Mouse (Mus musculus): Measurements from ENCODE around the gene Mrpl10. TPM values are rescaled to one million over a fixed set of nuclear protein-coding genes. Genes with fewer than 3 reads are reported as not detected.

The Mrpl10 gene
- polyA plus RNA-seq, 1 experiment from 2014 or later = 87.0 TPM

- ChIA-PET CTCF (interaction anchor here (0.7 to 6.7 kb wide), 13 partner anchors 9 to 151 kb away, joined by 3 to 42 read pairs (median 3); partner anchors contain the start of gene Sp2), POLR2A (interaction anchor here (1.2 to 1.4 kb wide), 2 partner anchors 41 to 47 kb away, joined by 3 to 5 read pairs; no protein-coding TSS in a partner anchor)
- DNase-seq (ENCODE audit: low read depth, low spot score) (no peak), ATAC-seq (peak; percentile 50)
- in situ Hi-C loops (cut with MboI; ENCODE audit: low pct_unique_long_range_greater_than_20kb) = loop anchor here (5.0 kb wide), 1 partner anchor 99 kb away; the partner anchor contains the start of gene Prr15l
- no peaks in the 10 kb centered on the region for H3K27me3 ChIP-seq
- TF ChIP-seq CTCF (IDR thresholded peaks at IDR 0.05) = no peak
These were observed 15.5 kb upstream of the Mrpl10 start for GRCm38 (mm10) chr11:97025721-97026344.

- CTCF ChIA-PET = interaction anchor here (0.7 to 6.7 kb wide), 14 partner anchors 9 to 111 kb away, joined by 3 to 42 read pairs (median 4); partner anchors contain the start of genes Lrrc46, Mrpl10 and Osbpl7
- ATAC-seq (peak; percentile 32), DNase-seq (ENCODE audit: low read depth, low spot score) (no peak)
- POLR2A ChIA-PET = interaction anchor here (0.6 to 0.9 kb wide), 3 partner anchors 11 to 764 kb away, joined by 3 to 4 read pairs (median 3); no protein-coding TSS in a partner anchor
- TF ChIP-seq CTCF (IDR thresholded peaks at IDR 0.05) = no peak
- in situ Hi-C loops (cut with MboI; ENCODE audit: low pct_unique_long_range_greater_than_20kb) = loop anchor here (5.0 kb wide), 1 partner anchor 103 kb away; the partner anchor contains the start of gene Prr15l
- no peaks in the 10 kb centered on the region for H3K27me3 ChIP-seq
These were observed 11.5 kb upstream of the Mrpl10 start, which contains the start of gene Scrn2 for GRCm38 (mm10) chr11:97029686-97030417. TSS of gene Scrn2 (plus strand) at chr11:97029938.

- H3K27me3 ChIP-seq = no peaks in the 10 kb centered on the region
- ChIA-PET POLR2A (no interaction called here), CTCF (interaction anchor here (1.0 to 6.7 kb wide), 8 partner anchors 10 to 98 kb away, joined by 3 to 42 read pairs (median 3); partner anchors contain the start of genes Lrrc46 and Mrpl10)
- ATAC-seq (no peak), DNase-seq (ENCODE audit: low read depth, low spot score) (no peak)
- in situ Hi-C loops (cut with MboI; ENCODE audit: low pct_unique_long_range_greater_than_20kb) = no loop called here
- TF ChIP-seq CTCF (IDR thresholded peaks at IDR 0.05) = no peak
These were observed 10.9 kb upstream of the Mrpl10 start for GRCm38 (mm10) chr11:97030426-97030825.

- H3K27me3 ChIP-seq = no peaks in the 10 kb centered on the region
- ATAC-seq (no peak), DNase-seq (ENCODE audit: low read depth, low spot score) (no peak)
- ChIA-PET CTCF (interaction anchor here (1.0 kb wide), 2 partner anchors 9 to 50 kb away, joined by 3 read pairs; no protein-coding TSS in a partner anchor), POLR2A (no interaction called here)
- in situ Hi-C loops (cut with MboI; ENCODE audit: low pct_unique_long_range_greater_than_20kb) = no loop called here
- TF ChIP-seq CTCF (IDR thresholded peaks at IDR 0.05) = no peak
These were observed 9.4 kb upstream of the Mrpl10 start for GRCm38 (mm10) chr11:97031977-97032376.

GRCm38 (mm10) chr11:97032499-97032898 is 8.9 kb upstream of the Mrpl10 start:
- DNase-seq (ENCODE audit: low read depth, low spot score) (no peak), ATAC-seq (no peak)
- no peaks in the 10 kb centered on the region for H3K27me3 ChIP-seq
- ChIA-PET CTCF (interaction anchor here (1.0 kb wide), 2 partner anchors 8 to 51 kb away, joined by 3 read pairs; no protein-coding TSS in a partner anchor), POLR2A (no interaction called here)
- in situ Hi-C loops (cut with MboI; ENCODE audit: low pct_unique_long_range_greater_than_20kb) = no loop called here
- TF ChIP-seq CTCF (IDR thresholded peaks at IDR 0.05) = no peak

GRCm38 (mm10) chr11:97033781-97034180 is 7.6 kb upstream of the Mrpl10 start:
- in situ Hi-C loops (cut with MboI; ENCODE audit: low pct_unique_long_range_greater_than_20kb) = no loop called here
- no peaks in the 10 kb centered on the region for H3K27me3 ChIP-seq
- ATAC-seq (no peak), DNase-seq (ENCODE audit: low read depth, low spot score) (no peak)
- TF ChIP-seq CTCF (IDR thresholded peaks at IDR 0.05) = no peak
- ChIA-PET POLR2A (no interaction called here), CTCF (no interaction called here)

GRCm38 (mm10) chr11:97036141-97036540 is 5.2 kb upstream of the Mrpl10 start:
- TF ChIP-seq CTCF (IDR thresholded peaks at IDR 0.05) = no peak
- CTCF ChIA-PET = interaction anchor here (0.6 to 1.4 kb wide), 3 partner anchors 9 to 11 kb away, joined by 3 read pairs; no protein-coding TSS in a partner anchor
- peak; percentile 29 for ATAC-seq
- POLR2A ChIA-PET = interaction anchor here (0.6 kb wide), 1 partner anchor 962 kb away, joined by 3 read pairs; no protein-coding TSS in a partner anchor
- no peak for DNase-seq (ENCODE audit: low read depth, low spot score)
- in situ Hi-C loops (cut with MboI; ENCODE audit: low pct_unique_long_range_greater_than_20kb) = no loop called here
- no peaks in the 10 kb centered on the region for H3K27me3 ChIP-seq

GRCm38 (mm10) chr11:97038881-97039280 is 2.5 kb upstream of the Mrpl10 start:
- POLR2A ChIA-PET = no interaction called here
- TF ChIP-seq CTCF (IDR thresholded peaks at IDR 0.05) = no peak
- ATAC-seq (no peak), DNase-seq (ENCODE audit: low read depth, low spot score) (no peak)
- CTCF ChIA-PET = interaction anchor here (1.1 kb wide), 1 partner anchor 9 kb away, joined by 3 read pairs; the partner anchor contains the start of gene Scrn2
- in situ Hi-C loops (cut with MboI; ENCODE audit: low pct_unique_long_range_greater_than_20kb) = no loop called here
- no peaks in the 10 kb centered on the region for H3K27me3 ChIP-seq

- TF ChIP-seq CTCF (IDR thresholded peaks at IDR 0.05) = no peak
- POLR2A ChIA-PET = interaction anchor here (0.8 kb wide), 1 partner anchor 11 kb away, joined by 3 read pairs; the partner anchor contains the start of gene Scrn2
- CTCF ChIA-PET = interaction anchor here (1.0 to 2.0 kb wide), 4 partner anchors 9 to 14 kb away, joined by 3 to 9 read pairs (median 3); partner anchors contain the start of genes Osbpl7 and Scrn2
- DNase-seq (ENCODE audit: low read depth, low spot score) = no peak
- in situ Hi-C loops (cut with MboI; ENCODE audit: low pct_unique_long_range_greater_than_20kb) = no loop called here
- no peak for ATAC-seq
- no peaks in the 10 kb centered on the region for H3K27me3 ChIP-seq
These were observed 899 bp upstream of the Mrpl10 start for GRCm38 (mm10) chr11:97040301-97041021.

- in situ Hi-C loops (cut with MboI; ENCODE audit: low pct_unique_long_range_greater_than_20kb) = no loop called here
- ChIA-PET CTCF (interaction anchor here (1.1 to 1.9 kb wide), 4 partner anchors 14 to 62 kb away, joined by 3 to 5 read pairs (median 4); partner anchors contain the start of genes Scrn2 and Sp2), POLR2A (no interaction called here)
- TF ChIP-seq CTCF (IDR thresholded peaks at IDR 0.05) = no peak
- H3K27me3 ChIP-seq = no peaks in the 10 kb centered on the region
- ATAC-seq (no peak), DNase-seq (ENCODE audit: low read depth, low spot score) (no peak)
These were observed 3.5 kb downstream of the Mrpl10 start for GRCm38 (mm10) chr11:97044902-97045301.
